15 mouse cellular contexts compared by ENCODE assay signal in the genomic region with DNA sequence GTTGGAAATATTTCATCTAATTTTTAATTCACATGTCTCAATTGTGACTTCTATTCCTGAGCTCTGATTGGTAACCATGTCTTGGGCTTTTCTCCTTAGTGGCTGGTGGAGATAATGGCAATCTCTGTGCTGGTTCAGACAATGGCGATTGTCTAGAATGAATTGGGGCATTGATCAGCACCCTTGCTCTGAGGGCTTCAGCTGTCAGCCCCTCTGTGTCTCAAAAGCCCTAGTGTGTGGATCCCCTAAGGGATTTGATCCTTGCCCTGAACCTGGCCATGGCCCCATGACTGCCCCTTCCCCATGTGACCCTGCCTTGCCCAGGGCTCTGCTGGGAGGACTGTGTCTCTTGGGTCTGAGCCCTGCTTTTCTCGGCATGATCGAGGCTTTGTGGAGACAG. TPM values are rescaled to one million over a fixed set of nuclear protein-coding genes. Genes with fewer than 3 reads are reported as not detected.
A peak's percentile ranks its signal among the peaks of the same experiment; 100 is the strongest.
DNase-seq lines count a peak whose midpoint lies in the region; ATAC-seq lines count a peak whose summit lies in the region.
"Had no signal": no experiment of that assay in that cellular context is flagged by ENCODE, and none has a peak within 500 bp of the region (broad histone marks: within the 10 kb centered on the region; RNA-seq: fewer than 3 reads in every experiment).

No protein-coding gene starts in this region.

- DNase-seq in cerebellum, adult 11-12 months = peak; percentile 32
- DNase-seq in cerebellum, postnatal 4 days (ENCODE audit: low spot score in 2 of 2) = no peak
- DNase-seq in layer of hippocampus, adult 11-12 months (ENCODE audit: low spot score) = peak; percentile 43
- no peak for DNase-seq in layer of hippocampus, postnatal 14 days (ENCODE audit: low spot score in 2 of 2)
- peak; percentile 43 for DNase-seq in retina, postnatal 1 day
- DNase-seq in retina, embryonic 14.5 days (ENCODE audit: low spot score) = no peak
- DNase-seq in telencephalon, adult 2 months (ENCODE audit: low read depth, low spot score) = peak; percentile 70
- DNase-seq: adrenal gland, postnatal 14 days; kidney, postnatal 10 days; liver; lung, embryonic 14.5 days had no signal

- ATAC-seq in inflammation-experienced regulatory T-cells, adult 6 months = no peak
- ATAC-seq: intestine, embryonic 15.5 days had no signal

RNA-seq across cellular contexts. Expression of a gene that starts 4.1 kb away (rescaled TPM):
- 1 to 10 TPM; 2.3 to 6.2 TPM for total RNA-seq in layer of hippocampus, postnatal 14 days (2021)
- polyA plus RNA-seq in inflammation-experienced regulatory T-cells, adult 6 months (2017; shearing (Covaris generic)) = not detected
- total RNA-seq: megakaryocyte, adult 5-6 weeks had no signal

RNA-seq across cellular contexts. Expression of a gene that starts 29.2 kb away (rescaled TPM):
- total RNA-seq in layer of hippocampus, postnatal 14 days (2021) = under 1 TPM in 1 of 2 experiments, not detected in 1; 0.46 TPM
- not detected for polyA plus RNA-seq in inflammation-experienced regulatory T-cells, adult 6 months (2017; shearing (Covaris generic))
- total RNA-seq: adrenal gland, postnatal 14 days; megakaryocyte, adult 5-6 weeks had no signal
- polyA plus RNA-seq: erythroblast, embryonic 14.5 days had no signal

Comparison
In these comparisons a context has a peak if more than half of its experiments do, and no peak if none do; other contexts are left out.
1. DNase-seq: peak in cerebellum, adult 11-12 months (single experiment), layer of hippocampus, adult 11-12 months (single experiment), retina, postnatal 1 day (single experiment) and telencephalon, adult 2 months (single experiment); none in cerebellum, postnatal 4 days (0 of 2), layer of hippocampus, postnatal 14 days (0 of 2) and retina, embryonic 14.5 days (single experiment).